Mouse (Mus musculus) kidney, embryonic 16.5 days (tissue): Measurements from ENCODE around the gene Alk. TPM values are rescaled to one million over a fixed set of nuclear protein-coding genes. Genes with fewer than 3 reads are reported as not detected.
A peak's percentile ranks its signal among the peaks of the same experiment; 100 is the strongest.

Experiments used
- ATAC-seq: fragments of 200-750 bp; cut with Nextera tagmentation; 2 replicates; pipeline ENCODE4 v1.8.0; 2017; ENCODE audit warnings: moderate TSS enrichment; ENCODE audit not compliant: low FRiP score, low TSS enrichment
- H3K27ac ChIP-seq: fragments of 300-500 bp; sonication (generic); 2 replicates; pipeline ENCODE4 v1.5.1; 2014; ENCODE audit warnings: low read length
- H3K27me3 ChIP-seq: fragments of 300-500 bp; sonication (generic); 2 replicates; pipeline ENCODE4 v1.6.1; 2014; ENCODE audit warnings: low read length, control low read depth, mixed read lengths; ENCODE audit not compliant: insufficient read depth
- H3K36me3 ChIP-seq: fragments of 300-500 bp; sonication (generic); 2 replicates; pipeline ENCODE4 v1.6.1; 2014; ENCODE audit warnings: low read length, control low read depth, mixed read lengths; ENCODE audit not compliant: insufficient read depth
- H3K4me1 ChIP-seq: fragments of 300-500 bp; sonication (generic); 2 replicates; pipeline ENCODE4 v1.6.1; 2014; ENCODE audit warnings: low read length, control low read depth, mixed read lengths; ENCODE audit not compliant: insufficient read depth
- H3K4me2 ChIP-seq: fragments of 300-500 bp; sonication (generic); replicated peaks from 2 replicates; pipeline ENCODE4 v1.6.1; 2014; ENCODE audit warnings: low read depth, low read length
- H3K4me3 ChIP-seq: fragments of 300-500 bp; sonication (generic); 2 replicates; pipeline ENCODE4 v1.5.1; 2014; ENCODE audit warnings: mild to moderate bottlenecking, low read length
- H3K9ac ChIP-seq: fragments of 300-500 bp; sonication (generic); replicated peaks from 2 replicates; pipeline ENCODE4 v1.6.1; 2014; ENCODE audit warnings: low read length
- H3K9me3 ChIP-seq: fragments of 300-500 bp; sonication (generic); 2 replicates; pipeline ENCODE4 v1.6.1; 2016; ENCODE audit warnings: low read length, control low read depth
- WGBS: fragments of 180-500 bp; shearing (Covaris S2); extraction: QIAGEN DNeasy Blood & Tissue Kit; methylation state at CpG from one replicate; pipeline ENCODE4 v1.1.7; 2014; 5-methylcytosine and 5-hydroxymethylcytosine counted together
- polyA plus RNA-seq: library from polyadenylated mRNA; unstranded; fragments of >200 nt; fragmentation: Nextera tagmentation; extraction: Ambion mirVana; gene quantifications from 2 replicates; pipeline ENCODE4 v1.2.1, GENCODE M21; 2015

Gene Alk
- polyA plus RNA-seq, 1 experiment from 2014 or later = 0.19 TPM

DNA sequence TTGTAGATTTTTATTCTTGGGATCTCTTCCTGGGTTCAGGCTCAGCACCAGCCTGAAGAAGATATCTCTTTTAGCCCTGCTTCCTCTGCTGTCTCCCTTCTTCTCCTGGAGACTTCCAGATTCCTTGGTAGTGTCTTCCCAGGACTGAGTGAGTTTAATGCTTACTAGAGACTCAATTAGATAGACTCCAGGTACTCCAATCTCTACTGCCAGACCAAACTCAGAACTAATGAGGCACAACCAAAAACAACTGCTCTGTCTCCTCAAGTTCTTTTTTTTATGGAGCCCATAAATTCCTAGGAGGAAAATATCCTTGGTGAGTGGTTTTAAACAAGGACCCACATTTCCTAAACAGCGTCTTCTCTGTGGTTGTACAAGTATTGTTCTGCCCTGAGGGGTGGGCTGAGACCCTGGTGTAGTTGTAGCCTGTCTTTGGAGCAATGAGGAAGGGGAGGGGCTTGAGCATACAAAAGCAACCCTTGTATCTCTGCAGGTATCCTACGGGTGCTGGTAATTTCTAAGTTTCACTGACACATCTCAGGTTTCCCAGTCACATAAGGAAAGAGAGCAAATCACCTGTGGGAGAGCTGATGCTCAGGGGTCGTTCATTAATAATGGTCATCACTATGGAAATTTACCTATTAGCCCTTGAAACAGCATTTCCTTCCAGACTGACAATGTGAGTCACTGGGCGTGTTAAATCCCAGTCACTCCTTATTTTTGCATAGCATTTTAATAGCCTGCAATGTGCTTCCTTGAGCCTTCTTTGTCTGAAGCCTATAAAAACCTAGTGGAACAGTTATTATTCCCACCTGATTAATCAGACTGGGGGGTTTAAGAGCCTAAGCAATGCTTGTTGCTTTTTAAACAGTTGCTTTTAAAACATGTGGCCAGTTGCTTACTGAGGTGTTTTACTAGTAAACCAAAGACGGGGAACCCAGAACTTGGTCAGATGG, 604.6 kb downstream of the Alk start:
- Histone ChIP-seq H3K4me1 (peaks cover 10% of the 10 kb centered on the region), H3K27me3 (no peaks in the 10 kb centered on the region), H3K9me3 (no peaks in the 10 kb centered on the region), H3K27ac (peak overlapping the region; percentile 44; the same call in 1 of the 2 replicates), H3K36me3 (no peaks in the 10 kb centered on the region), H3K9ac (no peak overlapping the region), H3K4me2 (no peak overlapping the region), H3K4me3 (no peak overlapping the region)
- WGBS = 31% methylated on average over 5 of the region's 5 CpGs
- ATAC-seq = peak; percentile 77

DNA sequence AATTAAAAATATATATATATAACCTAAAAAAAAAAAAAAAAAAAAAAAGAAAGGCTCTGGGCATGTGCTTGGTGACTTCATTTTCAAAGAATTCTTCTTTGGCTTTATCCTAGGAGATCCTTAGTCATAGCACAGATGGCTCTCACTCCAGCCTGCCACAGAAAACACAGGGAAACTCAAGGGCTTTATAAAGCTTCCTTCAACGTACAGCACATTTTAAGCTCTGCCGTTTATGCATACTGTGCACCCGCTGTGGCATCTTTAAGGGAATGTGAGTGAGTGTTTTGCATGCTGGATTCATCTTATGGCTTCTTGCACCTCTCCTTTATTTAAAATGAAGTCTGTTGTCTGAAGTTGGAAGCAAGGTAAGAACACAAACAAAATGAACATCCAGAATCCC, 606.7 kb downstream of the Alk start:
- ATAC-seq = no peak
- Histone ChIP-seq H3K4me2 (no peak overlapping the region), H3K4me1 (peaks cover 10% of the 10 kb centered on the region), H3K9me3 (no peaks in the 10 kb centered on the region), H3K27me3 (no peaks in the 10 kb centered on the region), H3K4me3 (no peak overlapping the region), H3K36me3 (no peaks in the 10 kb centered on the region), H3K27ac (no peak overlapping the region), H3K9ac (no peak overlapping the region)
- 80% methylated on average over 3 of the region's 3 CpGs for WGBS

DNA sequence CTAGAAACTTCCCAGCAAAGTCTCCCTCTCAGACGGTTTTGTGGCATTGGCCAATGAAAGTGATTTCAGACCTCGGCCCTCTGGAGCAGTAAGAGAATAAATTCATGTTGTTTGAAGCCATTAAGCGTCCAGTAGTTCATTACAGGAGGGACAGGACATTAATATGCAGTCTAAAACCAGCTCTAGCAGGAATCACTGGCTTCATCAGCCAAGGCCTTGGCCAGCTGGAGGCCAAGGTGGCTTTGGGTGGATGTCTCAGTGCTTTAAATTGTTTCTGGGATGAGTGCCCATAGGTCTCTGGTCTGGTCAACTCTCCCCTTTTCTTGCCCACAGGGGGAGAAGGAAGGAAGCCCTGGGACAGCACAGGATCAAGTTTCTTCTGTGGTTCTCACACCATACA, 608.9 kb downstream of the Alk start:
- Histone ChIP-seq H3K27ac (no peak overlapping the region), H3K4me1 (peaks cover 13% of the 10 kb centered on the region), H3K4me3 (no peak overlapping the region), H3K9me3 (no peaks in the 10 kb centered on the region), H3K27me3 (no peaks in the 10 kb centered on the region), H3K4me2 (no peak overlapping the region), H3K36me3 (no peaks in the 10 kb centered on the region), H3K9ac (no peak overlapping the region)
- 51% methylated on average over 3 of the region's 3 CpGs for WGBS
- ATAC-seq = no peak

DNA sequence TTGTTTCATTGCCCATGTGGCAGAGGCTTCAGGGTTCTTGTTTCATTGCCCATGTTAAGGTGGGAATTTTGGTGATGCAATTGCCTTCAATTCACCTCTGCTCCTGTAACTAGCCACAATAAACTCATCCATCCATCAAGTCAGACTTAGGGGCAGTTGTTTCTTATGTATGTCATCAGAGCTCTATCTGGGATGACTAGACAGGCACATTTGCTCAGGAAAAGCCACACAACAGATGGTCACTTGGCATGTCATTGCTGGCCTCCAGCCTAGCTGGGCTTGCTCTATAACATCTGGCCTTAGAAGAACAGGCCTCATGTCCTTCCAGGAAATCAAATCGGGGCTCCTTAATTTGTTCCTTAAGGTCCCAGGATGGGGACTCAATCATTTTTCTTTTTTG, 610.3 kb downstream of the Alk start:
- 75% methylated on average over 1 of the region's 1 CpGs for WGBS
- H3K9me3 ChIP-seq = no peaks in the 10 kb centered on the region
- no peaks in the 10 kb centered on the region for H3K36me3 ChIP-seq
- H3K27me3 ChIP-seq = no peaks in the 10 kb centered on the region
- no peak overlapping the region for H3K4me2 ChIP-seq
- peaks cover 6% of the 10 kb centered on the region; the same call in 1 of the 2 replicates for H3K4me1 ChIP-seq
- H3K4me3 ChIP-seq = no peak overlapping the region
- H3K27ac ChIP-seq = no peak overlapping the region
- H3K9ac ChIP-seq = no peak overlapping the region
- ATAC-seq = no peak

DNA sequence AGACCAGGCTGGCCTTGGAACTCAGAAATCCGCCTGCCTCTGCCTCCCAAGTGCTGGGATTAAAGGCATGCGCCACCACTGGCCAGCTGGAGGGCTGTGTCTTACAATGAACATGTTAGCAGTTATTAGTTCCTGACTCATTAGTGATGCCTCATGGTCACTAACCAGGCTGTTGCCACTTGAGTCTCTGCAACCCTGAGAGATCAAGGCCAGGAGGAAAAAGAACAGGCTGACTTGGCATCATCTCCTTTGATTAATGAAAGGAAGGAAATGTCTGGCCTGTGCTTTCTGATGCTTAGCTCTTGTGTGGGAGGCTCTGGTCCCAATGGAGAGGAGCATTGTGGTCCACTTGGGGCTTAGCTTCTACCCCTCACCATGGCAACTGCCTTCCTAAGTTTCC, 611.4 kb downstream of the Alk start:
- WGBS = 95% methylated on average over 2 of the region's 2 CpGs
- no peak for ATAC-seq
- H3K4me2 ChIP-seq = no peak overlapping the region
- no peaks in the 10 kb centered on the region for H3K9me3 ChIP-seq
- H3K9ac ChIP-seq = no peak overlapping the region
- H3K27ac ChIP-seq = no peak overlapping the region
- no peaks in the 10 kb centered on the region for H3K36me3 ChIP-seq
- peaks cover 6% of the 10 kb centered on the region; the same call in 1 of the 2 replicates for H3K4me1 ChIP-seq
- no peaks in the 10 kb centered on the region for H3K27me3 ChIP-seq
- no peak overlapping the region for H3K4me3 ChIP-seq

DNA sequence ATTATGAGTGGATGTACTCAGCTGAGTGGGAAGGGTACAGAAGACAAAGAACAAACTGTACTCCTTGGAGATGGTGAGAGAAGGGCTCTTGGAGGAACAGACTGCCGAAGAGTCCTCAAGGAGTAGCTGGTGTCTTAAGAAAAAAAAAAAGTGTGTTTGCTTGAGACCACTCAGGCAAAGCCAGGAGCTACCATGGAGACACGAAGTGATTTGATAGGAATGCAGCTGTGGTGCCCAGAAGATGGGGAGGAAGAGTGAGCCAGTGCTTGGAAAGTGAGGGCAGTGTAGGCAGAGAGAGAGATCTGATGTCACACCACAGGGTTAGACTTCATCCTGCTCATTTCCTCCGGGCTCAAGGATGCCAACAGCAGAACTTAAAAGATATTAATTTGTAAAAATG, 613.2 kb downstream of the Alk start:
- 45% methylated on average over 3 of the region's 3 CpGs for WGBS
- H3K36me3 ChIP-seq = no peaks in the 10 kb centered on the region
- H3K4me3 ChIP-seq = no peak overlapping the region
- no peak overlapping the region for H3K9ac ChIP-seq
- peaks cover 21% of the 10 kb centered on the region for H3K4me1 ChIP-seq
- H3K4me2 ChIP-seq = no peak overlapping the region
- H3K9me3 ChIP-seq = no peaks in the 10 kb centered on the region
- H3K27me3 ChIP-seq = no peaks in the 10 kb centered on the region
- H3K27ac ChIP-seq = no peak overlapping the region
- peak; percentile 56; the same call in 1 of the 2 replicates for ATAC-seq

DNA sequence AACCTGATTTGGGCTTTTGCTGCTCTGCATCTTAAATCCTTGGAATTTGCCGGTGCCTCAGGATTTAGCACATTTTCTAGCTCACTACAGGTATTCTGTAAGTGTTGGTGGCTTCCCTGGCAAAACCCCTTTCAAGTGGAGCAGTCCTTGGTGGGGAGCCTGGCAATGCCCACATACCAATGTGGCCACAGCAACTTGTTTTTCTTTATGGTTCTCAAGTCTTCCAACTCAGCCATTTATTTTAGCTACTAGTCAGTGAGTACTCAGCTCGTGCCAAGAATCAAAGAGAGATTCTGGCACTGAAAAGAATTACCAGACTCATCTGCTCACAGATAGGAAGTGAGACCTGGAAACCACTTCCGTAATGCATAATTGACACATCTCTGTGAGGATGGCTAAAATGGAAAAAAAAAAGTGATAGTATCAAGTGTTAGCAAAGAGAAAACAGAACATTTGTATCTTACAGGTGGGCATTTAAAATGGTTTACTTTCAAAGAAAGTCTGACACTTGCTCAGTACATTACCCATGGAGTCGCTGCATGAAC, 614.2 kb downstream of the Alk start:
- WGBS = 79% methylated on average over 4 of the region's 4 CpGs
- Histone ChIP-seq H3K4me2 (no peak overlapping the region), H3K27ac (no peak overlapping the region), H3K9me3 (no peaks in the 10 kb centered on the region), H3K4me1 (peaks cover 24% of the 10 kb centered on the region), H3K27me3 (no peaks in the 10 kb centered on the region), H3K9ac (no peak overlapping the region), H3K36me3 (no peaks in the 10 kb centered on the region), H3K4me3 (no peak overlapping the region)
- ATAC-seq = no peak

DNA sequence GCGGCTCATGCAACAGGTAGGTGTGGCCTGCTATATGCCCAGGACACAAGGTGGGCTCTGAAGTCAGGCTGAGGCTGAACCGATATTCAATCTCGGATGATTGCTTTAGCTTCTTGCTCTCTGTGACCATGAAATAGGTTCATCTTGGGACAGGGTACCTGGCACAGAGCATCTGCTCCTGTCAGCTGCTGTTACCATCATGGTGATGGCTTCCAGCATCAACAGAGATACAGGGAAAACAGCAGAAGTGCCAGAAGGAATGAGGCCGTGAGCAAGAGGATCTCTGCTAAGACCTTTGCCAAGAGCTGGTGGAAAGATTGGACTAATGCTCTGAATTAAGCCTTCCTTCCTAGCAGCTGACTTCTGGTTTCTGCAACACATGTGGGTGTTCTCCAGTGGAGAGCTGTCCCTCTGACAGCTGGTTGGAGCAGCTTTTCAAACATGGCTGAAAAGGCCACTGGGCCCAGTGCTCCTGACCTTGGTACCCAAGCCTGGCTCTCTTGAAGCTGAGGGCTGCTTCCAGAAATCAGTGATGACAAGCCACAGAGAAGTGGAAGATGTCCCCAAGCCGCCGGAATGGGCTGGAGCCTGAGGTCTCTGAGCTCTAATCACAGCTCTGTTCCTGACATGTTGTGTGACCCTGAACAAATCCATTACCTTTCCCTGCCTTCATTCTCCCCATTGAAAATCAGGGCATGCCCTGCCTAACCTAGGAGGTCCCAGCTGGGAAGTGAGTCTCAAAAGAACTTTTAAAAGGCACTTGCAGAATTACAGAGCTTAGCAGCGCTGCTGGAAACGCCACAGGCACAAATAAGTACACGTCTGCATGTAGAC, 615.5 kb downstream of the Alk start:
- H3K9ac ChIP-seq = no peak overlapping the region
- H3K36me3 ChIP-seq = no peaks in the 10 kb centered on the region
- H3K4me1 ChIP-seq = peaks cover 24% of the 10 kb centered on the region
- no peak overlapping the region for H3K4me2 ChIP-seq
- H3K9me3 ChIP-seq = no peaks in the 10 kb centered on the region
- ATAC-seq = no peak
- WGBS = 67% methylated on average over 9 of the region's 9 CpGs
- H3K27ac ChIP-seq = no peak overlapping the region
- H3K4me3 ChIP-seq = no peak overlapping the region
- no peaks in the 10 kb centered on the region for H3K27me3 ChIP-seq

DNA sequence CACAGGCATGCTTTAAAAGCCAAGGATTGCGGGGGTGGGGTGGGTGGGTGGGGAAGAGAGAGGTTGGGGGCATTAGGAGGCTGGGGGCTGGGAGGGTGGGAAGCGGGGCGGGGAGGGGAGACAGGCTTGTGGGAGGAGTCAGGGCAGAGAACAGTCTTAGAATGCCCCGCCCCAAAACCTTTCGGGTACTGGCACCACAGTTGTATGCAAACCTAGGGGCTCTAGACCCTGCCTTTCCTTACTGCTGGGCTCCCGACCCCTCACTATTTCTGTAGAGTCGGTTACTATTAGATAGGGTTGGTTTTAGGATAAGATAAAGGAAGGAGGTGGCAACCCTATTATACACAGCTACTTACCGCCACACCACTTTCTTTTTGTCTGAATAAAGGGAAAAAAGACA, 617.4 kb downstream of the Alk start:
- H3K9me3 ChIP-seq = no peaks in the 10 kb centered on the region
- H3K9ac ChIP-seq = no peak overlapping the region
- no peak overlapping the region for H3K4me3 ChIP-seq
- H3K36me3 ChIP-seq = no peaks in the 10 kb centered on the region
- H3K27ac ChIP-seq = peak overlapping the region; percentile 34; the same call in 1 of the 2 replicates
- H3K4me2 ChIP-seq = peak overlapping the region; percentile 36
- H3K4me1 ChIP-seq = peaks cover 24% of the 10 kb centered on the region
- no peaks in the 10 kb centered on the region for H3K27me3 ChIP-seq
- 40% methylated on average over 6 of the region's 8 CpGs for WGBS
- ATAC-seq = no peak
